Mouse (Mus musculus): ENCODE results near the gene Smarce1. TPM values are rescaled to one million over a fixed set of nuclear protein-coding genes. Genes with fewer than 3 reads are reported as not detected.

The Smarce1 gene
- polyA plus RNA-seq, 1 experiment from 2014 or later = 225 TPM

Other genes starting within 250 kb of the Smarce1 start
- 2.0 and 3.0 TPM in 2 replicates for gene Gjd3, start 248.0 kb downstream of the Smarce1 start, polyA plus RNA-seq (2015; fragmentation: Nextera tagmentation; extraction: Ambion mirVana)
- 33.1 and 44.9 TPM in 2 replicates for gene Top2a, start 206.8 kb downstream of the Smarce1 start, polyA plus RNA-seq (2015; fragmentation: Nextera tagmentation; extraction: Ambion mirVana)
- 120 and 161 TPM in 2 replicates for gene Igfbp4, start 189.8 kb downstream of the Smarce1 start, polyA plus RNA-seq (2015; fragmentation: Nextera tagmentation; extraction: Ambion mirVana)
- 0.16 TPM in 2 replicates for gene Tns4, start 141.7 kb downstream of the Smarce1 start, polyA plus RNA-seq (2015; fragmentation: Nextera tagmentation; extraction: Ambion mirVana)
- gene Ccr7, start 75.9 kb downstream of the Smarce1 start, polyA plus RNA-seq (2015; fragmentation: Nextera tagmentation; extraction: Ambion mirVana) = not detected in 2 replicates
- gene Krt222, start 13.1 kb upstream of the Smarce1 start, polyA plus RNA-seq (2015; fragmentation: Nextera tagmentation; extraction: Ambion mirVana) = 10.9 and 14.3 TPM in 2 replicates
- gene Krt24, start 54.2 kb upstream of the Smarce1 start, polyA plus RNA-seq (2015; fragmentation: Nextera tagmentation; extraction: Ambion mirVana) = 0.08 TPM in 1 of 2 replicates, not detected in the other
- 0.67 and 1.4 TPM in 2 replicates for gene Krt25, start 91.9 kb upstream of the Smarce1 start, polyA plus RNA-seq (2015; fragmentation: Nextera tagmentation; extraction: Ambion mirVana)
- 0.37 and 0.41 TPM in 2 replicates for gene Krt26, start 106.9 kb upstream of the Smarce1 start, polyA plus RNA-seq (2015; fragmentation: Nextera tagmentation; extraction: Ambion mirVana)
- gene Krt27, start 120.1 kb upstream of the Smarce1 start, polyA plus RNA-seq (2015; fragmentation: Nextera tagmentation; extraction: Ambion mirVana) = 0.10 and 0.41 TPM in 2 replicates
- 0.52 and 0.55 TPM in 2 replicates for gene Krt28, start 143.9 kb upstream of the Smarce1 start, polyA plus RNA-seq (2015; fragmentation: Nextera tagmentation; extraction: Ambion mirVana)
- 22.8 and 27.5 TPM in 2 replicates for gene Krt10, start 158.3 kb upstream of the Smarce1 start, polyA plus RNA-seq (2015; fragmentation: Nextera tagmentation; extraction: Ambion mirVana)
- gene Krt12, start 191.2 kb upstream of the Smarce1 start, polyA plus RNA-seq (2015; fragmentation: Nextera tagmentation; extraction: Ambion mirVana) = 0.19 TPM in 1 of 2 replicates, not detected in the other
- gene Krt20, start 207.1 kb upstream of the Smarce1 start, polyA plus RNA-seq (2015; fragmentation: Nextera tagmentation; extraction: Ambion mirVana) = 0.10 and 0.19 TPM in 2 replicates

All from hindbrain, embryonic 16.5 days (tissue).